Mouse (Mus musculus): ENCODE results near the gene A2ml1. TPM values are rescaled to one million over a fixed set of nuclear protein-coding genes. Genes with fewer than 3 reads are reported as not detected.

Gene A2ml1
- polyA plus RNA-seq, 1 experiment from 2014 or later: 3.6 TPM

GRCm38 (mm10) chr6:128597121-128597522, 15.7 kb upstream of the A2ml1 start:
- WGBS: 9% methylated on average over 9 of the region's 9 CpGs
- no peak overlapping the region for H3K27ac ChIP-seq (replicated peaks)
- no peaks in the 10 kb centered on the region for H3K9me3 ChIP-seq
- peak; percentile 92 for ATAC-seq (replicated peaks)
- peaks cover 7% of the 10 kb centered on the region for H3K4me1 ChIP-seq
- H3K9ac ChIP-seq (replicated peaks): 0 out of 2 replicates have a peak overlapping the region, but pooled peaks have one; percentile 6
- peak overlapping the region; percentile 39 for H3K4me2 ChIP-seq (replicated peaks)
- no peaks in the 10 kb centered on the region for H3K36me3 ChIP-seq
- H3K27me3 ChIP-seq: no peaks in the 10 kb centered on the region
- peak overlapping the region; percentile 21 for H3K4me3 ChIP-seq

DNA sequence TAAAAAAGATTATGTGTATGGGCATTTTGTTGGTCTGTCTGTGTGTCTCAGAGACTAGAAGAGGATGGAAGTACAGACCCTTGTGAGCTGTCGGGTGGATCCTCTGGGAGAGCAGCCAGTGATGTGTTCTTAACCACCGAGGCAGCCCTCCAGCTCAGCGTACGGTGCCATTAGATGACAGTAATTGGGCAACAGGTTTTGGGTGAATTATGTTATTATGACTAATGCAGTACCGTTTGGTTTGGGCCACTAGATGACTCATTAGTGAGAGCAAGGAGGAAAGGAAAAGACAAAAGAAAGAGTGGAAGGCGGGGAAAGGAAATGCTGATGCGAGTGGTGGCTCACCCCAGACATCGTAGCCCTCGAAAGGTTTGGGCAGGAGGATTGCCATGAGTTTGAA, 13.2 kb upstream of the A2ml1 start:
- Histone ChIP-seq H3K27me3 (no peaks in the 10 kb centered on the region), H3K4me2 (replicated peaks) (no peak overlapping the region), H3K27ac (replicated peaks) (no peak overlapping the region), H3K9me3 (no peaks in the 10 kb centered on the region), H3K4me1 (peaks cover 7% of the 10 kb centered on the region), H3K36me3 (no peaks in the 10 kb centered on the region), H3K9ac (replicated peaks) (no peak overlapping the region), H3K4me3 (no peak overlapping the region)
- no peak for ATAC-seq (replicated peaks)
- WGBS: 80% methylated on average over 9 of the region's 9 CpGs

- H3K4me3 ChIP-seq: no peak overlapping the region
- H3K36me3 ChIP-seq: no peaks in the 10 kb centered on the region
- no peak overlapping the region for H3K4me2 ChIP-seq (replicated peaks)
- ATAC-seq (replicated peaks): no peak
- H3K9ac ChIP-seq (replicated peaks): no peak overlapping the region
- no peak overlapping the region for H3K27ac ChIP-seq (replicated peaks)
- no peaks in the 10 kb centered on the region for H3K9me3 ChIP-seq
- H3K4me1 ChIP-seq: no peaks in the 10 kb centered on the region
- 31% methylated on average over 4 of the region's 4 CpGs for WGBS
- H3K27me3 ChIP-seq: no peaks in the 10 kb centered on the region
Observed at GRCm38 (mm10) chr6:128589426-128589825, 8.0 kb upstream of the A2ml1 start.

- H3K27ac ChIP-seq (replicated peaks): no peak overlapping the region
- H3K4me2 ChIP-seq (replicated peaks): no peak overlapping the region
- H3K4me1 ChIP-seq: no peaks in the 10 kb centered on the region
- no peak overlapping the region for H3K4me3 ChIP-seq
- H3K9me3 ChIP-seq: no peaks in the 10 kb centered on the region
- H3K36me3 ChIP-seq: no peaks in the 10 kb centered on the region
- 91% methylated on average over 6 of the region's 6 CpGs for WGBS
- H3K9ac ChIP-seq (replicated peaks): no peak overlapping the region
- no peaks in the 10 kb centered on the region for H3K27me3 ChIP-seq
- ATAC-seq (replicated peaks): no peak
Observed at GRCm38 (mm10) chr6:128587619-128588018, 6.2 kb upstream of the A2ml1 start.

DNA sequence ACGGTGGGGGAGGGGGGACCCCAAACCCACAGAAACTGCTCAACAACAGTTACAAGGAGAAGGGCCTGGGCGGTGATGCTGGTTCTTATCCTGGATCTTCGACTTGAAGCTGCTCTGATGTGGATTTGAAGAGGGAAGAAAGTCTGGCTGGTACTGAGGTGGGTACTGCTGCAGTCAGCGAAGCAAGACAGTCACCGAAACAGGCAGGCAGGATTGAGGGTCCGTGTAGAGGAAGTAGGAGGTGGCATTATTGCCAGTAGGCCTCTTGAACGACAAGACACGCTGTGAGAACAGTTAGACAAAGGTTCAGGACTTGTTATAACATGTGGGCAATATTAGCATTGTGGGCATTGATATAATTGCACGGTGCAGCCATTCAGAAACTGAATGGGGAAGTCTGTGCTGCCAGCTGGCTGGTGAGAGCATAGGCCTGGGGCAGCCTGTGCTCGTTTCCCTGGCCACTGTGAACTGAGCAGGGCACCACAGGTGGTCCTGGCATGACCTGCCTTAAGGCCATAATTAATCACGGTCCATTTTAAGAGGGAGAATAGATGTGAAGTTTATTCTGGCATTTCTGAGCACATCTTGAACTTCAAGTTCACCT, 4.3 kb upstream of the A2ml1 start:
- Histone ChIP-seq H3K9me3 (no peaks in the 10 kb centered on the region), H3K9ac (replicated peaks) (no peak overlapping the region), H3K4me3 (no peak overlapping the region), H3K4me2 (replicated peaks) (no peak overlapping the region), H3K27me3 (no peaks in the 10 kb centered on the region), H3K27ac (replicated peaks) (no peak overlapping the region), H3K36me3 (no peaks in the 10 kb centered on the region), H3K4me1 (no peaks in the 10 kb centered on the region)
- 54% methylated on average over 11 of the region's 11 CpGs for WGBS
- ATAC-seq (replicated peaks): peak; percentile 51; the same call in 1 of the 2 replicates

GRCm38 (mm10) chr6:128584070-128584660, 2.8 kb upstream of the A2ml1 start:
- Histone ChIP-seq H3K27me3 (no peaks in the 10 kb centered on the region), H3K9ac (replicated peaks) (no peak overlapping the region), H3K9me3 (no peaks in the 10 kb centered on the region), H3K4me2 (replicated peaks) (no peak overlapping the region), H3K36me3 (no peaks in the 10 kb centered on the region), H3K27ac (replicated peaks) (no peak overlapping the region), H3K4me3 (no peak overlapping the region), H3K4me1 (no peaks in the 10 kb centered on the region)
- 26% methylated on average over 10 of the region's 10 CpGs for WGBS
- ATAC-seq (replicated peaks): no peak

DNA sequence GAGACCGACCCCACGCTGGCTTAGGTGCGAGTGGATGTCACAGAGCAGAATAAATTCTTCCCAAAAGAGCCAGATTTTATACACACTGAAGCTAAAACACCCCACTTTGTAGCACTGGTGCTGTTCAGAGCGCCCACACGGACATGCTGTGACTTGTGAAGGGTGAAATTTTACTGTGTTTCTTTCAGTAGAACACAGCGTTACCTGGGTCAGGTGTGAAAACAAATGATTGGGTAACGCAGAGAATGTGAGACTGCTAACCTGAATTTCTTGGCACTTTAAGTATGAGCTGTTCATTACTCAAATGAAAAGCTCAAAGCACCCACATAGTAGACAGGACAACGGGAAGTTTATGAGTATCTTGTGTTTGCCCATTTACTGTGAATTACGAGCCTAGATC, 4.1 kb downstream of the A2ml1 start:
- Histone ChIP-seq H3K4me1 (no peaks in the 10 kb centered on the region), H3K4me2 (replicated peaks) (no peak overlapping the region), H3K9ac (replicated peaks) (no peak overlapping the region), H3K36me3 (no peaks in the 10 kb centered on the region), H3K9me3 (no peaks in the 10 kb centered on the region), H3K27ac (replicated peaks) (no peak overlapping the region), H3K4me3 (no peak overlapping the region), H3K27me3 (no peaks in the 10 kb centered on the region)
- 90% methylated on average over 9 of the region's 9 CpGs for WGBS
- ATAC-seq (replicated peaks): no peak

DNA sequence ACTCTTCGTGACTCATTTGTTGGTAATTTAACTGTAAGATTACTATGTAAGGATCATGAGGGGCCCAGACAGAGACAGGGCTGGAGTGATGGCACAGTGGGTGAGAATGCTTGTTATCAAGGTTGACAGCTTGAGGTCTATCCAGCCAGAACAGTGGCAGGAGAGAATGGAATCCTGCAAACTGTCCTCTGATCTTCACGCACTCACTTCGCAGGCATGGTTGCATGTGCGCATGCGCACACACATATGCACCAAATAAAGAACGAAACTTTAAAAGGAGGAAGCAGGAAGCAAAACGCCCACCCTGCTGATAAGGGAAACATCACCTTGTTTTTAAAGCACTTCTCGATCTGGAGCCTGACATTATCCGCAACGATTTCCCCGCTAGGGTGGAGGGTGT, 14.8 kb downstream of the A2ml1 start:
- H3K27me3 ChIP-seq: no peaks in the 10 kb centered on the region
- H3K4me1 ChIP-seq: no peaks in the 10 kb centered on the region
- no peaks in the 10 kb centered on the region for H3K9me3 ChIP-seq
- no peak overlapping the region for H3K4me3 ChIP-seq
- no peak overlapping the region for H3K9ac ChIP-seq (replicated peaks)
- ATAC-seq (replicated peaks): no peak
- 94% methylated on average over 11 of the region's 11 CpGs for WGBS
- H3K36me3 ChIP-seq: no peaks in the 10 kb centered on the region
- H3K27ac ChIP-seq (replicated peaks): no peak overlapping the region
- no peak overlapping the region for H3K4me2 ChIP-seq (replicated peaks)

DNA sequence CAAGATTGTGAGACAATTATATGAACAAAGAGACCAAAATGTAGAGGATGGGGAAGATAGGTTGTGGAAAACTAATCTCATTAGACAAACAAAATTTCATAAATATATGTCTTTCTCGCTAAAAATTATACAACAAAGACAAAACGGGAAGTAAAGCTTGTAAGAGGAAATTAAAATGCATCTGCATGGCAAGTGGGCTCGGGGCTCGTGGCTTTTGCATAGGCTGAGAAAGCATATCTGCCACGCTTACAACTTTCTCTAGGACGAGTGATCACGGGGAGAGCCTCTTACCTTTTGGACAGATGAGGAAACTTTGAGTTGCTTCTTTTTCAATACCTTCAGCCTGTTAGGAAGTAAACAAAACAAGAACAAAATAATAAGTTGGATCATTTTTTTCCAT, 27.4 kb downstream of the A2ml1 start:
- H3K36me3 ChIP-seq: no peaks in the 10 kb centered on the region
- WGBS: 90% methylated on average over 7 of the region's 7 CpGs
- no peak overlapping the region for H3K4me3 ChIP-seq
- no peak for ATAC-seq (replicated peaks)
- no peaks in the 10 kb centered on the region for H3K9me3 ChIP-seq
- no peaks in the 10 kb centered on the region for H3K27me3 ChIP-seq
- H3K27ac ChIP-seq (replicated peaks): no peak overlapping the region
- no peak overlapping the region for H3K9ac ChIP-seq (replicated peaks)
- no peaks in the 10 kb centered on the region for H3K4me1 ChIP-seq
- H3K4me2 ChIP-seq (replicated peaks): no peak overlapping the region

DNA sequence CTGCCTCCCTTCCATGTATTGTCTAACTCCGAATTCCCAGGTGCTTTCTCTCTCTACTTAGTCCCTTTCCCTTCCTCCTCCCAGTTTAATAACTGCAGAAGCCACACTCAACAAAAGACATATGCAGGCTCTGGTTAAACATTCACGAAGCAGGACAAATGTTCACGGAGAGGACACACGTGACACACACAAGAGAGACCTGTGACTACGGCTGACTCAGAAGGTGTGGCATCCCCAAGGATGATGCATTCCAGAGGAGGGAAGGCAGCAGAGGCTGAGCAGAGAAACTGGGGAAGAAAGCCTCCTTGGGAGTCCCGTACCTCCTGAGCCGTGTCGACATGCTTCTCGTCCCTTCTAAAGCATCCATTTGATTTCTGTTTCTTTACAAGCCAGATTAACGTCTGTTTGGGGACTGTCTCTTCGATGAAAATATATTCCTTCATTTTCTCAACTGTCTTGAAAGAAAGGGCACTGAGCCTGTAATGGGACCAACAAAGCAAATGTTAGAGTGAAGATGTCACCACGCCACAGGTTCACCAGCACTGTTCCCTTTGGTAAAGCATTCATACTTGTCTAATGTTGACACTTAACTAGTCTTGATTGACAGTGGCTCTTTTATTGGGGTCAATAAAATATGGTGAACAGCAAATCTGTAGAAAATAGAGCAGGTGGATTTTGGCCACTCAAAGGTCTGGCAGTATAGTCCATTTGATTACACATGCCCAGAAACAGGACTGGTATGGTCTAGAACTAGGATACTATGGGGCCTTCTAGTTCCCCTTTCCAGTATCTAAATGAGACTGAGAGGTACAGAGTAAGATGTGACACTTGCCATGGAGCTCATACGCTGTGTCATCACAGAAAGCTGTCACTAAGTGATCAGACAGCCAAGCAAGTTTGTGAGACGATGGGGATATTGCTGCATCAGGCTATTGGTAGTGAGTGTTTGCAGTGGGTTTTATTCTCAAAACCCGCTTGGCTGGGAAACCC, 31.6 kb downstream of the A2ml1 start:
- Histone ChIP-seq H3K4me1 (no peaks in the 10 kb centered on the region), H3K27me3 (no peaks in the 10 kb centered on the region), H3K4me3 (no peak overlapping the region), H3K4me2 (replicated peaks) (no peak overlapping the region), H3K9me3 (no peaks in the 10 kb centered on the region), H3K9ac (replicated peaks) (no peak overlapping the region), H3K36me3 (no peaks in the 10 kb centered on the region), H3K27ac (replicated peaks) (no peak overlapping the region)
- ATAC-seq (replicated peaks): no peak
- WGBS: 87% methylated on average over 15 of the region's 15 CpGs

- H3K4me3 ChIP-seq: no peak overlapping the region
- no peak for ATAC-seq (replicated peaks)
Observed at GRCm38 (mm10) chr6:128548532-128548931, 32.9 kb downstream of the A2ml1 start.

DNA sequence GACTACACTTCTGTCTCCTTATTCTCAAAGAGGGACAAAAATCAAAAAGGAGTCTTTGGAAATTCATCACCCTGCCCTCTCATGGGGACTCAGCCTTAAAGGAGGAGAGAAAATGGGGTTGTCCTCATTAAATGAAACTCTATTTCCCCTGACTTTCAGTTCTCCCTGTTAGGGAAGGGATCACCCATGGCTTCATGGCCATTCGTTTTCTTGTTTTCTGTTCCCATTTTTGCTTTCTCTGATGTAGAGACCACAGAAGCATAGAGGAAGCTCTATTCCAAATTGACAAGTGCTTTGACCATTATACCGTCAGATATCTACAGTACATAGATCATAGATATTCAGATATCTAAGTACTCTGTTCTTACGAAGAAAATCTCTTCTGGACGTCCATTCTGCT, 36.0 kb downstream of the A2ml1 start:
- no peaks in the 10 kb centered on the region for H3K27me3 ChIP-seq
- H3K36me3 ChIP-seq: no peaks in the 10 kb centered on the region
- no peak for ATAC-seq (replicated peaks)
- no peak overlapping the region for H3K27ac ChIP-seq (replicated peaks)
- H3K4me1 ChIP-seq: no peaks in the 10 kb centered on the region
- 85% methylated on average over 4 of the region's 4 CpGs for WGBS
- no peak overlapping the region for H3K4me2 ChIP-seq (replicated peaks)
- no peak overlapping the region for H3K4me3 ChIP-seq
- H3K9me3 ChIP-seq: no peaks in the 10 kb centered on the region
- H3K9ac ChIP-seq (replicated peaks): no peak overlapping the region

More at GRCm38 (mm10) chr6:128548532-128548931, 32.9 kb downstream of the A2ml1 start:
- 92% methylated on average over 10 of the region's 10 CpGs for WGBS
- no peaks in the 10 kb centered on the region for H3K36me3 ChIP-seq
- no peaks in the 10 kb centered on the region for H3K27me3 ChIP-seq
- no peaks in the 10 kb centered on the region for H3K9me3 ChIP-seq
- H3K27ac ChIP-seq (replicated peaks): no peak overlapping the region
- no peaks in the 10 kb centered on the region for H3K4me1 ChIP-seq
- no peak overlapping the region for H3K4me2 ChIP-seq (replicated peaks)
- no peak overlapping the region for H3K9ac ChIP-seq (replicated peaks)

Measured in forebrain, embryonic 15.5 days (tissue).